Mouse (Mus musculus) liver, adult 2 months (tissue): Measurements from ENCODE around the gene Itpr2.

Source experiments
- CTCF ChIP-seq: fragments of 200-500 bp; IDR thresholded peaks from 2 replicates; pipeline ENCODE4 v1.5.1; 2011; ENCODE audit warnings: low read depth, low read length, control low read depth
- POLR2A ChIP-seq: fragments of 200-500 bp; IDR thresholded peaks from 2 replicates; pipeline ENCODE4 v1.6.1; 2011; ENCODE audit warnings: low read length, control low read depth; ENCODE audit not compliant: insufficient read depth; ENCODE audit errors: extremely low read depth

- TF ChIP-seq CTCF (no peak), POLR2A (no peak)
Observed at GRCm38 (mm10) chr6:146454520-146455511, 47.2 kb downstream of the Itpr2 start.
